In genomic region chr1:59142809-59143208, GRCm38 (mm10) we compare ENCODE assay signal across 9 mouse cellular contexts. TPM values are rescaled to one million over a fixed set of nuclear protein-coding genes. Genes with fewer than 3 reads are reported as not detected.
DNase-seq lines count a peak whose midpoint lies in the region; ATAC-seq and TF ChIP-seq lines count a peak whose summit lies in the region.
"Had no signal": no experiment of that assay in that cellular context is flagged by ENCODE, and none has a peak within 500 bp of the region (broad histone marks: within the 10 kb centered on the region; RNA-seq: fewer than 3 reads in every experiment).

No protein-coding gene starts in this region.

- H3K27ac ChIP-seq in ES-Bruce4 (ENCODE audit: insufficient read depth, low read length): no peak overlapping the region
- H3K27ac ChIP-seq in limb, embryonic 11.5 days (replicated peaks; ENCODE audit: low read depth, low read length): no peak overlapping the region

- no peak overlapping the region for H3K9ac ChIP-seq in ES-Bruce4 (ENCODE audit: low read depth, poor library complexity, severe bottlenecking)
- no peak overlapping the region for H3K9ac ChIP-seq in limb, embryonic 11.5 days (ENCODE audit: low read length)

- H3K9me3 ChIP-seq in ES-Bruce4 (replicated peaks; ENCODE audit: control insufficient read depth, insufficient read depth, low read length, poor library complexity, severe bottlenecking): no peaks in the 10 kb centered on the region
- no peaks in the 10 kb centered on the region for H3K9me3 ChIP-seq in limb, embryonic 11.5 days (ENCODE audit: control insufficient read depth, low read length)

- no peak overlapping the region for H3K4me2 ChIP-seq in limb, embryonic 11.5 days (ENCODE audit: low read depth, severe bottlenecking)

- ATAC-seq in limb, embryonic 11.5 days (ENCODE audit: insufficient number of reproducible peaks, low FRiP score, low TSS enrichment, low read depth): no peak

- TF ChIP-seq CTCF in ES-Bruce4 (IDR thresholded peaks at IDR 0.05; ENCODE audit: low read depth, low read length): peak; percentile 32

- no peak for TF ChIP-seq POLR2A in ES-Bruce4 (IDR thresholded peaks at IDR 0.05; ENCODE audit: insufficient read depth, low read length)

- peak; percentile 56 for DNase-seq in layer of hippocampus, adult 11-12 months (ENCODE audit: low spot score)
- no peak for DNase-seq in layer of hippocampus, adult 8-10 months (ENCODE audit: low spot score in 2 of 2)
- DNase-seq in adrenal gland, adult 2 months: peak; percentile 55
- peak; percentile 67 for DNase-seq in forelimb bud, embryonic 11.5 days (ENCODE audit: low read depth, low spot score)
- peak; percentile 79 for DNase-seq in limb, embryonic 11.5 days (ENCODE audit: low spot score)
- peak; percentile 36 for DNase-seq in ovary, postnatal 36 days (ENCODE audit: low spot score)
- DNase-seq in frontal cortex, postnatal 36 days (ENCODE audit: low spot score in 2 of 2): no peak

- no peaks in the 10 kb centered on the region for H3K27me3 ChIP-seq in ES-Bruce4 (ENCODE audit: control insufficient read depth, insufficient read depth, low read length, poor library complexity, severe bottlenecking)
- no peaks in the 10 kb centered on the region for H3K27me3 ChIP-seq in limb, embryonic 11.5 days (ENCODE audit: control insufficient read depth, insufficient read depth, low read length)

- no peaks in the 10 kb centered on the region for H3K4me1 ChIP-seq in ES-Bruce4 (ENCODE audit: control insufficient read depth, insufficient read depth, low read length)
- H3K4me1 ChIP-seq in limb, embryonic 11.5 days (ENCODE audit: control insufficient read depth, insufficient read depth, low read length): no peaks in the 10 kb centered on the region

- no peak for TF ChIP-seq EP300 in ES-Bruce4 (IDR thresholded peaks at IDR 0.05; ENCODE audit: insufficient read depth, low read depth, low read length)

- no peak overlapping the region for H3K4me3 ChIP-seq in ES-Bruce4 (ENCODE audit: low read depth, low read length)
- H3K4me3 ChIP-seq in limb, embryonic 11.5 days (ENCODE audit: low read depth, low read length): no peak overlapping the region
- H3K4me3 ChIP-seq: myocyte had no signal

- H3K36me3 ChIP-seq in ES-Bruce4 (ENCODE audit: control insufficient read depth, insufficient read depth, low read length, poor library complexity, severe bottlenecking): no peaks in the 10 kb centered on the region
- no peaks in the 10 kb centered on the region for H3K36me3 ChIP-seq in limb, embryonic 11.5 days (ENCODE audit: control insufficient read depth, insufficient read depth, low read length)

RNA-seq across cellular contexts. Expression of gene Mpp4, which starts 20.4 kb away (rescaled TPM):
- total RNA-seq in layer of hippocampus, adult 8-10 months (2022): 1 to 10 TPM; 1.2 to 2.4 (median 2.2) TPM
- polyA plus RNA-seq in ES-Bruce4 (2011; ENCODE audit: insufficient read depth, insufficient read length, low read depth, missing spikeins): 0.54 and 0.97 TPM in 2 replicates
- under 1 TPM in 1 of 2 experiments, not detected in 1; 0.37 TPM for total RNA-seq in adrenal gland, adult 2 months (2021)
- polyA plus RNA-seq in adrenal gland, adult 2 months (2012; rRNA removed): 0.51 and 0.62 TPM in 2 replicates
- polyA plus RNA-seq in limb, embryonic 11.5 days (2014; fragmentation: Nextera tagmentation; extraction: Ambion mirVana): 0.18 and 0.28 TPM in 2 replicates

RNA-seq across cellular contexts. Expression of gene Tmem237, which starts 22.6 kb away (rescaled TPM):
- 10 to 100 TPM; 26.2 to 34.3 (median 28.7) TPM for total RNA-seq in layer of hippocampus, adult 8-10 months (2022)
- polyA plus RNA-seq in ES-Bruce4 (2011; ENCODE audit: insufficient read depth, insufficient read length, low read depth, missing spikeins): 20.4 and 23.1 TPM in 2 replicates
- total RNA-seq in adrenal gland, adult 2 months (2021): 10 to 100 TPM; 18.1 to 25.8 TPM
- polyA plus RNA-seq in adrenal gland, adult 2 months (2012; rRNA removed): 1.8 and 2.1 TPM in 2 replicates
- polyA plus RNA-seq in limb, embryonic 11.5 days (2014; fragmentation: Nextera tagmentation; extraction: Ambion mirVana): 36.2 and 39.8 TPM in 2 replicates

RNA-seq across cellular contexts. Expression of gene C2cd6, which starts 48.1 kb away (rescaled TPM):
- total RNA-seq in layer of hippocampus, adult 8-10 months (2022): not detected
- not detected in 2 replicates for polyA plus RNA-seq in ES-Bruce4 (2011; ENCODE audit: insufficient read depth, insufficient read length, low read depth, missing spikeins)
- total RNA-seq in adrenal gland, adult 2 months (2021): not detected
- polyA plus RNA-seq in adrenal gland, adult 2 months (2012; rRNA removed): not detected in 2 replicates
- polyA plus RNA-seq in limb, embryonic 11.5 days (2014; fragmentation: Nextera tagmentation; extraction: Ambion mirVana): not detected in 2 replicates
- polyA plus RNA-seq: myocyte had no signal

Comparison
In these comparisons a context has a peak if more than half of its experiments do, and no peak if none do; other contexts are left out.
1. DNase-seq: peak in layer of hippocampus, adult 11-12 months (single experiment), adrenal gland, adult 2 months (single experiment), forelimb bud, embryonic 11.5 days (single experiment), limb, embryonic 11.5 days (single experiment) and ovary, postnatal 36 days (single experiment); none in layer of hippocampus, adult 8-10 months (0 of 2) and frontal cortex, postnatal 36 days (0 of 2).